Mouse (Mus musculus) subcutaneous adipose tissue, adult 2 months (tissue): Measurements from ENCODE around the gene Frmd7. TPM values are rescaled to one million over a fixed set of nuclear protein-coding genes. Genes with fewer than 3 reads are reported as not detected.

ENCODE experiments used
- polyA plus RNA-seq: library from polyadenylated mRNA; depleted of rRNA; stranded (reverse); fragments of >200 nt; gene quantifications from 2 replicates; pipeline ENCODE4 v1.2.3, GENCODE M21; 2012; ENCODE audit warnings: low replicate concordance; rRNA removed

The Frmd7 gene
- 0.53 and 1.2 TPM in 2 replicates for polyA plus RNA-seq

GRCm38 (mm10) chrX:50942610-50943009 is at the start of gene Frmd7:
Gene Frmd7 (minus strand): TSS chrX:50942710.

Other genes starting within 250 kb of the Frmd7 start
- gene Stk26, start 101.7 kb downstream of the Frmd7 start, polyA plus RNA-seq, result 0.70 and 3.4 TPM in 2 replicates
- gene Rap2c, start 75.3 kb upstream of the Frmd7 start, polyA plus RNA-seq, result 4.9 and 5.0 TPM in 2 replicates